Mouse (Mus musculus) neutrophil, adult 5-6 weeks (primary cell): ENCODE data around the gene Sgtb. TPM values are rescaled to one million over a fixed set of nuclear protein-coding genes. Genes with fewer than 3 reads are reported as not detected.

ENCODE experiments used
- ATAC-seq: fragments of 151-379, 151-347 bp; 2 replicates; pipeline ENCODE4 v1.8.0; 2017; ENCODE audit warnings: mild to moderate bottlenecking, moderate TSS enrichment; ENCODE audit not compliant: insufficient number of reproducible peaks, poor library complexity, low FRiP score, severe bottlenecking; ENCODE audit errors: extremely low read depth
- total RNA-seq: library from RNA; stranded (forward); fragments of 200-1000 nt; gene quantifications from 2 replicates; pipeline ENCODE4 v1.2.3, GENCODE M21; 2017

Gene Sgtb
- total RNA-seq, 1 experiment from 2014 or later, result 1.3 TPM

- ATAC-seq, result no peak
Observed at GRCm38 (mm10) chr13:104172498-104172897, 63.0 kb downstream of the Sgtb start.

- ATAC-seq, result no peak
Observed at GRCm38 (mm10) chr13:104176874-104177273, 67.3 kb downstream of the Sgtb start.

GRCm38 (mm10) chr13:104177796-104178649 is 68.5 kb downstream of the Sgtb start, which contains the start of gene Trappc13:
Gene Trappc13 (minus strand): TSS chr13:104178469.
- peak; percentile 65 for ATAC-seq

GRCm38 (mm10) chr13:104178650-104179121 is 69.1 kb downstream of the Sgtb start, which contains the start of gene Trim23:
Gene Trim23 (plus strand): TSS chr13:104178797.
- ATAC-seq, result peak; percentile 98

GRCm38 (mm10) chr13:104179176-104179888 is 69.8 kb downstream of the Sgtb start:
- ATAC-seq, result no peak

GRCm38 (mm10) chr13:104187357-104187756 is 77.8 kb downstream of the Sgtb start:
- no peak for ATAC-seq

Other genes starting within 250 kb of the Sgtb start
- gene Erbin, start 189.2 kb upstream of the Sgtb start, total RNA-seq, result 160 and 170 TPM in 2 replicates
- 18.5 and 26.8 TPM in 2 replicates for gene Nln, start 127 bp upstream of the Sgtb start, total RNA-seq
- 30.6 and 37.0 TPM in 2 replicates for gene Trappc13, start 68.7 kb downstream of the Sgtb start, total RNA-seq
- 32.4 and 33.5 TPM in 2 replicates for gene Trim23, start 69.1 kb downstream of the Sgtb start, total RNA-seq
- 6.8 and 7.1 TPM in 2 replicates for gene Cenpk, start 118.9 kb downstream of the Sgtb start, total RNA-seq
- gene Ppwd1, start 119.1 kb downstream of the Sgtb start, total RNA-seq, result 36.3 and 37.2 TPM in 2 replicates
- gene Adamts6, start 178.1 kb downstream of the Sgtb start, total RNA-seq, result 28.4 and 36.1 TPM in 2 replicates